Mouse (Mus musculus) intestine, embryonic 14.5 days (tissue): ENCODE measurements around the gene Top1. TPM values are rescaled to one million over a fixed set of nuclear protein-coding genes. Genes with fewer than 3 reads are reported as not detected.

Experiments used
- ATAC-seq: fragments of 200-750 bp; cut with Nextera tagmentation; replicated peaks from 2 replicates; pipeline ENCODE4 v1.8.0; 2017; ENCODE audit warnings: low read depth, moderate number of reproducible peaks, moderate TSS enrichment, moderate library complexity; ENCODE audit not compliant: low FRiP score, low TSS enrichment
- DNase-seq: peaks from one replicate; pipeline ENCODE4 v3.0.0-alpha.2; 2018; ENCODE audit warnings: low spot score
- H3K27ac ChIP-seq: fragments of 300-500 bp; sonication (generic); 2 replicates; pipeline ENCODE4 v1.5.1; 2014; ENCODE audit warnings: low read depth, mild to moderate bottlenecking, control low read depth
- H3K27me3 ChIP-seq: fragments of 300-500 bp; sonication (generic); replicated peaks from 2 replicates; pipeline ENCODE4 v1.6.1; 2014; ENCODE audit warnings: low read length, control low read depth; ENCODE audit not compliant: control insufficient read depth, insufficient read depth
- H3K36me3 ChIP-seq: fragments of 300-500 bp; sonication (generic); 2 replicates; pipeline ENCODE4 v1.6.1; 2014; ENCODE audit warnings: low read length, control low read depth; ENCODE audit not compliant: control insufficient read depth, insufficient read depth
- H3K4me1 ChIP-seq: fragments of 300-500 bp; sonication (generic); replicated peaks from 2 replicates; pipeline ENCODE4 v1.6.1; 2014; ENCODE audit warnings: low read length, control low read depth, mixed read lengths; ENCODE audit not compliant: control insufficient read depth, insufficient read depth
- H3K4me2 ChIP-seq: fragments of 300-500 bp; sonication (generic); 2 replicates; pipeline ENCODE4 v1.6.1; 2014; ENCODE audit warnings: low read length
- H3K4me3 ChIP-seq: fragments of 300-500 bp; sonication (generic); 2 replicates; pipeline ENCODE4 v1.5.1; 2014; ENCODE audit warnings: low read depth, low read length, control low read depth, mixed read lengths
- H3K9ac ChIP-seq: fragments of 300-500 bp; sonication (generic); 2 replicates; pipeline ENCODE4 v1.6.1; 2014; ENCODE audit warnings: mild to moderate bottlenecking, low read length
- H3K9me3 ChIP-seq: fragments of 300-500 bp; sonication (generic); 2 replicates; pipeline ENCODE4 v1.6.1; 2016; ENCODE audit warnings: low read length, control low read depth; ENCODE audit not compliant: control insufficient read depth
- WGBS: fragments of 180-500 bp; shearing (Covaris S2); extraction: QIAGEN DNeasy Blood & Tissue Kit; methylation state at CpG from one replicate; pipeline ENCODE4 v1.1.7; 2014; 5-methylcytosine and 5-hydroxymethylcytosine counted together
- polyA plus RNA-seq: library from polyadenylated mRNA; unstranded; fragments of >200 nt; fragmentation: Nextera tagmentation; extraction: Ambion mirVana; gene quantifications from 2 replicates; pipeline ENCODE4 v1.2.1, GENCODE M21; 2014

Gene Top1
- polyA plus RNA-seq, 1 experiment from 2014 or later, result 69.1 TPM

DNA sequence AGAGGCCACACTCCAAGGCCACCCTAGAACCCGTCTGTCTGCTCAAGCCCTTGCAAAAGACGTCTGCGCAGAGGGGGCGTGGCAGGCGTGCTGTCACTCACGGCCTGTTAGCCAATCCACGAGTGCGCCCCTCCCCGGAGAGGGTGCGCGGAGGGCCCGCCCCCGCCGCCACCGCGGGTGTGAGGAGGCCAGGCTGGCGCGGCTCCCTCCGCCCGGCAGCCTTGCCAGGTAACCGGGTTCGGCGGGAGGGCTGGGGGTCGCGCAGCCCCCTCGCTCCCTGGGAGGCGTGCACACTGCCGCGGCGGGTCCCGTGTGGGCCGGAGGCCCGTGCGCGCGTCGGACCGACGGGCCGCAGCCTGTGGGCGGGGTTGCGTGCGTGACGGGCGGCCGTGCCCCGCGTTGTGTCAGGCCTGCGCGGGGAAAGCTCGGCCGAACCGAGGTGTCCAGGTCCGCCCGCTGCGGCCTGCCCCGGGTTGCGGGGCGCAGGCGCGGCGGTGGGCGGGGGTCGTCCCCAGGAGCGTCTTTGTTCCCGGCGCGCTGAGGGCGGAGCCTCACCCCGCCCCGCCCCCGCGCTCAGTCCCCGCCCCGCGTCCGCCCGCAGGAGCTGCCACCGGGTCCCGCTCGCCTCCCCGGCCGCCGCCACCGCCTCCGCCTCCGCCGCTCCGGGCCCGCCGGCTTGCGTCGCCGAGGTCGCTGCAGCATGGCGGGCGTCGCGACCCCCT lies 85.6 kb downstream of the Top1 start, which contains the start of gene Plcg1:
Gene Plcg1 (plus strand): TSS at position 184 of the 722 bp plus-strand sequence.
- Histone ChIP-seq H3K9ac (peak within 1 kb of the TSS; percentile 99), H3K4me2 (peak within 1 kb of the TSS; percentile 88), H3K27me3 (no peaks in the 10 kb centered on the region), H3K27ac (peak within 1 kb of the TSS; percentile 97), H3K36me3 (peaks cover 21% of the 10 kb centered on the region), H3K9me3 (no peaks in the 10 kb centered on the region), H3K4me1 (peaks cover 33% of the 10 kb centered on the region), H3K4me3 (peak within 1 kb of the TSS; percentile 87)
- peak; percentile 96 for DNase-seq
- WGBS, result under 1% methylated on average over 48 of the region's 99 CpGs
- ATAC-seq, result peak; percentile 94

GRCm38 (mm10) chr2:160731839-160732261 lies 86.2 kb downstream of the Top1 start:
- peaks cover 24% of the 10 kb centered on the region for H3K36me3 ChIP-seq
- H3K4me2 ChIP-seq, result peak overlapping the region; percentile 88
- H3K27ac ChIP-seq, result peak overlapping the region; percentile 97
- under 1% methylated on average over 32 of the region's 32 CpGs for WGBS
- no peaks in the 10 kb centered on the region for H3K9me3 ChIP-seq
- ATAC-seq (peak; percentile 22), DNase-seq (no peak)
- H3K4me3 ChIP-seq, result peak overlapping the region; percentile 87
- H3K9ac ChIP-seq, result peak overlapping the region; percentile 99
- peaks cover 33% of the 10 kb centered on the region for H3K4me1 ChIP-seq
- H3K27me3 ChIP-seq, result no peaks in the 10 kb centered on the region

DNA sequence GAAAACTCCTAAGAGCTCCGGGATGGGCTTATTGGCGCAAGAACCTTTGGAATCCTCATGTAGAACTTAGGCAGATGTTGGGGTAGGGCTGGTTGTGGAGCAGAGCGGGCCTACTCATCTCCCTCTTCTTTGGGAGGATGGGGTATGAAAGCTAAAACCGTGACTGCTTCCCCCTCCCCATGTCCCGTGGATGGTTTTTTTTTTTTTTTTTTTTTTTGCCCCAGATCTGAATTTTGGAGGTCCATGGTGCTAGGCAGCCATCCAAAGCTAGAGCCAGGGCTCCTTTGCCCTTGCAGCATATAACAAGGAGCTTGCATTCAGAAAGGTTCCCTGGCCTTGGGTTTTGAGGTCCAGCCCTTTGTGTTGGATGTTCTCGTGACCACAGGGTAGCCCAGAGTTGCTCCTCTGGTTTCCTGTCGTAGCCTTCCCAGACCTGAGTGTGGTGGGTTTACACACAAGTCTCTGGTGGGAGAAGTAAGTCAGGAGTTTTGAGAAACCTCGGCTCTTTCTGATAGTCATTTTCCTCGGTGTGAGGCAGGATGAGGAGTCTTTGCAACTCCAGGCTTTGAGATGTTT lies 86.8 kb downstream of the Top1 start:
- peak overlapping the region; percentile 97; the same call in 1 of the 2 replicates for H3K27ac ChIP-seq
- ATAC-seq (no peak), DNase-seq (no peak)
- peak overlapping the region; percentile 99 for H3K9ac ChIP-seq
- peak overlapping the region; percentile 88 for H3K4me2 ChIP-seq
- H3K27me3 ChIP-seq, result no peaks in the 10 kb centered on the region
- H3K36me3 ChIP-seq, result peaks cover 29% of the 10 kb centered on the region
- 0 out of 2 replicates have a peak, but pooled peaks cover 2% of the 10 kb centered on the region for H3K9me3 ChIP-seq
- peak overlapping the region; percentile 87 for H3K4me3 ChIP-seq
- peaks cover 33% of the 10 kb centered on the region for H3K4me1 ChIP-seq
- 20% methylated on average over 9 of the region's 9 CpGs for WGBS

DNA sequence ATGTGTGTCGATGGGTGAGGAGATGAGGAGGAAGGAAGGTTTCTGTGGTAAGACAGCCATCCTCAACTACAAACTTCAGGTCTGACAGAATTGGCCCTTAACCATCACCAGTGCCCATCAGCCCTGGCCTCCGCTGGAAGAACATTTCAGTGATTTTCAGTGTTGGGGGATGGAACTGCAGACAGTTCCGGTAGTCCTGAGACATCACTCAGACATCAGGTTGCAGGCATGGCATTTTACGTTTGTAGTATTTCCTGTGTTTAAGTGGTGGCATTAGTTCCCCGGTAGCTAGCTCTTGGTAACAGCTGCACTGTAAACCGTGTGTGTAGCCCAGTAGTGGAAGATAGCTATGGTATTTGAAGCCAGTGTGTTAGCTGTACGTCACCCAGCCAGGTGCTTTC lies 87.4 kb downstream of the Top1 start:
- H3K4me1 ChIP-seq, result peaks cover 33% of the 10 kb centered on the region
- ATAC-seq, result no peak
- H3K27ac ChIP-seq, result no peak overlapping the region

GRCm38 (mm10) chr2:160734331-160734730 lies 88.6 kb downstream of the Top1 start:
- Histone ChIP-seq H3K36me3 (peaks cover 35% of the 10 kb centered on the region), H3K9ac (no peak overlapping the region), H3K4me1 (peaks cover 36% of the 10 kb centered on the region), H3K9me3 (0 out of 2 replicates have a peak, but pooled peaks cover 2% of the 10 kb centered on the region), H3K4me3 (no peak overlapping the region), H3K27ac (no peak overlapping the region), H3K27me3 (no peaks in the 10 kb centered on the region), H3K4me2 (peak overlapping the region; percentile 88; the same call in 1 of the 2 replicates)
- DNase-seq (no peak), ATAC-seq (no peak)
- WGBS, result 68% methylated on average over 3 of the region's 3 CpGs

More for the DNA sequence above, 87.4 kb downstream of the Top1 start:
- no peak for DNase-seq
- no peaks in the 10 kb centered on the region for H3K27me3 ChIP-seq
- H3K9me3 ChIP-seq, result 0 out of 2 replicates have a peak, but pooled peaks cover 2% of the 10 kb centered on the region
- peak overlapping the region; percentile 88 for H3K4me2 ChIP-seq
- H3K9ac ChIP-seq, result peak overlapping the region; percentile 99
- H3K36me3 ChIP-seq, result peaks cover 29% of the 10 kb centered on the region
- peak overlapping the region; percentile 87 for H3K4me3 ChIP-seq
- WGBS, result 14% methylated on average over 7 of the region's 7 CpGs

- DNase-seq (no peak), ATAC-seq (no peak)
- Histone ChIP-seq H3K27me3 (no peaks in the 10 kb centered on the region), H3K9me3 (0 out of 2 replicates have a peak, but pooled peaks cover 2% of the 10 kb centered on the region), H3K36me3 (peaks cover 47% of the 10 kb centered on the region), H3K4me2 (no peak overlapping the region), H3K27ac (no peak overlapping the region), H3K4me3 (no peak overlapping the region), H3K4me1 (peaks cover 28% of the 10 kb centered on the region), H3K9ac (no peak overlapping the region)
- WGBS, result 90% methylated on average over 5 of the region's 5 CpGs
Measured at GRCm38 (mm10) chr2:160735706-160736310, 90.1 kb downstream of the Top1 start.

DNA sequence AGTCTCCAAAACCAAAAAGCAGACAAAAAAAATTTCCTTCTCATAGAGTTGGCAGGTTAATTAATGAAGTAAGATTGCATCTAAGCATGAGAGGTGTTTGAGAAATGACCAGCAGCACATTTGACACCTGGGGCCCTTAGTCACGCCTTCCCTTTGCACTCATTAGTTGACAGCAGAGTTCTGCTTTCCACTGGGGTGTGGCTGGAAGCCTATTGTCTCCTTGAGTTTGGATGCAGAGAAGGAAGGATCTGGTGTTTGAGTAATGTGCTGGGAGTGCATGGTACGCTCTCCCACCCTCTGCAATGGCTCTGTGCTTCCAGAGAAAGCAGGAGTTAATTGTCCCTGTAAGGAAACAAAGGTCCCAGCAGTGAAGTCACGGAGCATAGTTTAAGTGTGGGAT lies 90.8 kb downstream of the Top1 start:
- Histone ChIP-seq H3K4me1 (peaks cover 29% of the 10 kb centered on the region), H3K4me2 (no peak overlapping the region), H3K9me3 (0 out of 2 replicates have a peak, but pooled peaks cover 2% of the 10 kb centered on the region), H3K4me3 (no peak overlapping the region), H3K9ac (no peak overlapping the region), H3K36me3 (peaks cover 51% of the 10 kb centered on the region), H3K27me3 (no peaks in the 10 kb centered on the region), H3K27ac (no peak overlapping the region)
- 89% methylated on average over 3 of the region's 3 CpGs for WGBS
- DNase-seq (no peak), ATAC-seq (no peak)

GRCm38 (mm10) chr2:160738354-160738753 lies 92.7 kb downstream of the Top1 start:
- Histone ChIP-seq H3K4me2 (no peak overlapping the region), H3K9me3 (0 out of 2 replicates have a peak, but pooled peaks cover 2% of the 10 kb centered on the region), H3K27me3 (no peaks in the 10 kb centered on the region), H3K9ac (no peak overlapping the region), H3K36me3 (peaks cover 54% of the 10 kb centered on the region), H3K4me1 (peaks cover 20% of the 10 kb centered on the region), H3K4me3 (no peak overlapping the region), H3K27ac (no peak overlapping the region; the same call in 1 of the 2 replicates)
- WGBS, result 40% methylated on average over 5 of the region's 5 CpGs
- DNase-seq (no peak), ATAC-seq (no peak)
